Mouse (Mus musculus): ENCODE results near the gene Adgrv1. TPM values are rescaled to one million over a fixed set of nuclear protein-coding genes. Genes with fewer than 3 reads are reported as not detected.

The Adgrv1 gene
- polyA plus RNA-seq, 1 experiment from 2014 or later = 0.87 TPM

DNA sequence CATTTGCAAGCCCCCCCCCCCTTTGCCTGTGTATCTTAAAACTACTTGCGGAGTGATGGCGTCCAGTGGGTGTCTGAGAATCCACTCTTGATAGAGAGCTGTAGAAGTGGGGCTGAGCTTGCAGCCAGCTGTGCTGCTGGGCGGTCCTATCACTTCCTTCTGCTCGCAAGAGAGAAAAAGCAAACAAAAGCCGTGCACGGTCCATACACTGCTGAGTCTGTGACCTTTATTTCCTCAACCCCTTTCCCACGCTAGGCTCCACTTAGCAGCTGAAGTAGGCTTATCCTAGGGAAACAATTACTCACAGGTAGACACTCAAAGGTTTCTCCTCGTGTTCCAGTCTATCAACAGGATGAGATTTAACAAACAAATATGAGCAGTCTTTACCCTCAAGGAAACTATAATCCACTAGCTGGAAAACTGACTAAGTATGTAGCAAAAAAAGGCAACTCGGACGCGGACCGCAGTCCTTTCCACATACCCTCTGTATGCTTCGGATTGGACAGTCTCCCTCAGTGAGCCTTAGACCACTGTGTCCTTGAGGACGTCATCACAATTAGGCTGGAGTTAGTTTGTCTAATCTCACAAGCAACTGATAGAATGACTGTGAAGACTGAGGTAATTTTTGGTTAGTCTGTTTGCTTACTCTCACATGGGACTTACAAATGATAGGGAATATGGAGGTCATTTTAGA is 281.3 kb downstream of the Adgrv1 start:
- Histone ChIP-seq H3K4me3 (ENCODE audit: low read depth, low read length) (peak overlapping the region; percentile 22; the same call in 1 of the 2 replicates), H3K4me1 (ENCODE audit: insufficient read depth) (peaks cover 11% of the 10 kb centered on the region), H3K9me3 (ENCODE audit: low read length) (no peaks in the 10 kb centered on the region), H3K9ac (replicated peaks) (no peak overlapping the region), H3K27me3 (ENCODE audit: insufficient read depth, low read length) (no peaks in the 10 kb centered on the region), H3K4me2 (ENCODE audit: low read depth, low read length) (peak overlapping the region; percentile 56), H3K36me3 (replicated peaks; ENCODE audit: insufficient read depth, low read length) (no peaks in the 10 kb centered on the region), H3K27ac (ENCODE audit: low read depth) (peak overlapping the region; percentile 53)
- DNase-seq = peak; percentile 24
- peak; percentile 71 for ATAC-seq
- no peak for TF ChIP-seq CTCF (IDR thresholded peaks at IDR 0.05; ENCODE audit: low read depth)
- no peak for TF ChIP-seq EP300 (IDR thresholded peaks at IDR 0.05; ENCODE audit: low read depth)
- 20% methylated on average over 14 of the region's 14 CpGs for WGBS (ENCODE audit: insufficient replicate concordance)

DNA sequence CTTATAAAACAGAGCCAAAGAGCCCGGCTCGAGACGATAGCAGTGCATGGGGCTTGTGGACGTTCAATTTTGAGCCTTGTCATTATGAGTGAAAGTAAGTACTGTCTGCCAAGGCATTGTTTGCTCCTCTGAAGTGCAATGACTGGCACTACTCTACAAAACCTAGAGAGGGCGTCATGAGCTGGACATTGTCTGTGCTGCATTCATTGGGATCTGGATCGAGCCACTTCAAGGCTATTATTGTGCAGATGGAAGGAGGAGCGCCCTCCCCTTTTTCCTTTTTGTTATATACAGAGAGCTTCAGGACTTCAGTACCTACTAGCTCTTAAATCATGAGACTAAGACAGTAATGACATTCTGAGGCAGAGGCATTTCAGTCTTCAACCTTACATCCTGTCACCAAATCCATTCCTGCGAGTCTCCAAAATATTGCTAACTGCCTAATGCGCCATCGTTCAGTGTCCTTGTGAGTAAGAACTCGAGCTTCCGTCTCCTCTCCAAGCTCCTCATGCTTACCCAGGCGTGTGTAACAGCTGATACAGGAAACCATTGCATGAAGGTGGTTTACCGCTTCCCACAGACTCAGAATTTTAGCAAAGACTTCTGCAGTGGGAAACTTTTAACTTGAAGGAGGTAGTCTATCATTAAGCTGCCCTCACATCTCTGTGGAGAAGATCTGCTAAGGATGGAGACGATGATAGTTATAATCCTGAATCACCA is 285.5 kb downstream of the Adgrv1 start:
- TF ChIP-seq CTCF (IDR thresholded peaks at IDR 0.05; ENCODE audit: low read depth) (no peak), EP300 (IDR thresholded peaks at IDR 0.05; ENCODE audit: low read depth) (no peak)
- no peak for DNase-seq

DNA sequence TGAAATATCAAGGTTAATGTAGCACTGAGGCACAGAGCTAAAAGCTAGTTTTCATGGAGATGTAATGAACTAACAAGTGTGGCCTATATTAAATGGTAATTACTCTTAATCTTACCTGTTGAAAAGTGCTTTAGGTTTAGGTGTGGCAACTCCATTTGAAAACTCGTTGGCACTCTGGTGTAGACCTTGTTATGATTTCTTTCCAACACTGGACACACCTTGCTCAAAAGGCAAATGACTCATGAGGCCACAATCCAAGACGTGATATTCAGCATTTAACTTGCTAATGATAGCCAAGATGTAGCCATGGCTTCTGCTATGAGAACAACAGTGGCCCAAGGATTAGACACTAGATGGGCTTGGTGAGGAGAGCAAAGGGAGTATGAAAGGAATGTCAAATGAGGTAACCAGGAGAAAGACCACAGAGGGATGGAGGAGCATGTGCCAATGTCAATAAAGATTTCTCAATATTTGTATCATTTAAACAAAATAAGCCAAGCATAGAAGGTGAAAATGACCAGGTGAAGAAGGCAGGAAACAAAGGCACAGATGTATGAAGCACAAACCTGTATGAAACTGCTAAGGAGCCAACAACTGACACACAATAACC is 289.9 kb downstream of the Adgrv1 start:
- TF ChIP-seq EP300 (IDR thresholded peaks at IDR 0.05; ENCODE audit: low read depth) = peak; percentile 33; the same call in 1 of the 2 replicates
- TF ChIP-seq CTCF (IDR thresholded peaks at IDR 0.05; ENCODE audit: low read depth) = no peak
- Histone ChIP-seq H3K9me3 (ENCODE audit: low read length) (no peaks in the 10 kb centered on the region), H3K9ac (replicated peaks) (no peak overlapping the region), H3K27me3 (ENCODE audit: insufficient read depth, low read length) (no peaks in the 10 kb centered on the region), H3K36me3 (replicated peaks; ENCODE audit: insufficient read depth, low read length) (no peaks in the 10 kb centered on the region), H3K4me2 (ENCODE audit: low read depth, low read length) (no peak overlapping the region), H3K4me1 (ENCODE audit: insufficient read depth) (no peaks in the 10 kb centered on the region), H3K4me3 (ENCODE audit: low read depth, low read length) (no peak overlapping the region), H3K27ac (ENCODE audit: low read depth) (peak overlapping the region; percentile 29; the same call in 1 of the 2 replicates)
- ATAC-seq (peak; percentile 82), DNase-seq (no peak)
- WGBS (ENCODE audit: insufficient replicate concordance) = 60% methylated on average over 2 of the region's 2 CpGs

More for the DNA sequence above, 285.5 kb downstream of the Adgrv1 start:
- H3K9me3 ChIP-seq (ENCODE audit: low read length) = no peaks in the 10 kb centered on the region
- 55% methylated on average over 15 of the region's 15 CpGs for WGBS (ENCODE audit: insufficient replicate concordance)
- H3K4me1 ChIP-seq (ENCODE audit: insufficient read depth) = peaks cover 11% of the 10 kb centered on the region
- ATAC-seq = no peak
- no peaks in the 10 kb centered on the region for H3K27me3 ChIP-seq (ENCODE audit: insufficient read depth, low read length)
- no peak overlapping the region for H3K4me2 ChIP-seq (ENCODE audit: low read depth, low read length)
- no peak overlapping the region for H3K9ac ChIP-seq (replicated peaks)
- no peak overlapping the region for H3K27ac ChIP-seq (ENCODE audit: low read depth)
- H3K4me3 ChIP-seq (ENCODE audit: low read depth, low read length) = no peak overlapping the region
- H3K36me3 ChIP-seq (replicated peaks; ENCODE audit: insufficient read depth, low read length) = no peaks in the 10 kb centered on the region

DNA sequence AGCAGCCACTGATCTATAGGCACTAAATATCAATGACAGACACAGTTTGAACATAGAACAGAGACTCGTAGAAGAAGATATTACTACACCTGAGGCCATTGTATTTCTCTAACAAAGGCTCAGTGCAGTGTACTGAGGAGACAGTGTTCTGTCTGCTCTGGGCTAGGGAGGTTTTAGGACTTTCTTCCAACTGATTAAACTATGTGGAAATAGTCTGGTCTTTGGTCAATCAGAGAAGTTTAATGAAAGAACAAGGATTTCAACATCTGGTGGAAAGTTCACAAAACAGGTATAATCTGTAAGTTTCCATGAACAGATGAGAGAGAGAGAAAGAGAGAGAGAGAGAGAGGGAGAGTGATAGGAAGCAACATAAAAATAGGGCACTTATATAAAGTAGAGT is 297.7 kb downstream of the Adgrv1 start:
- H3K4me1 ChIP-seq (ENCODE audit: insufficient read depth) = peaks cover 2% of the 10 kb centered on the region; the same call in 1 of the 2 replicates
- peak overlapping the region; percentile 87 for H3K27ac ChIP-seq (ENCODE audit: low read depth)
- no peaks in the 10 kb centered on the region for H3K27me3 ChIP-seq (ENCODE audit: insufficient read depth, low read length)
- H3K9me3 ChIP-seq (ENCODE audit: low read length) = no peaks in the 10 kb centered on the region
- peak; percentile 83 for ATAC-seq
- H3K4me3 ChIP-seq (ENCODE audit: low read depth, low read length) = no peak overlapping the region
- no peak for DNase-seq
- H3K36me3 ChIP-seq (replicated peaks; ENCODE audit: insufficient read depth, low read length) = no peaks in the 10 kb centered on the region
- no peak overlapping the region for H3K9ac ChIP-seq (replicated peaks)
- no peak overlapping the region for H3K4me2 ChIP-seq (ENCODE audit: low read depth, low read length)
- WGBS (ENCODE audit: insufficient replicate concordance) = 64% methylated on average over 1 of the region's 1 CpGs
- TF ChIP-seq EP300 (IDR thresholded peaks at IDR 0.05; ENCODE audit: low read depth) = peak; percentile 75
- no peak for TF ChIP-seq CTCF (IDR thresholded peaks at IDR 0.05; ENCODE audit: low read depth)

DNA sequence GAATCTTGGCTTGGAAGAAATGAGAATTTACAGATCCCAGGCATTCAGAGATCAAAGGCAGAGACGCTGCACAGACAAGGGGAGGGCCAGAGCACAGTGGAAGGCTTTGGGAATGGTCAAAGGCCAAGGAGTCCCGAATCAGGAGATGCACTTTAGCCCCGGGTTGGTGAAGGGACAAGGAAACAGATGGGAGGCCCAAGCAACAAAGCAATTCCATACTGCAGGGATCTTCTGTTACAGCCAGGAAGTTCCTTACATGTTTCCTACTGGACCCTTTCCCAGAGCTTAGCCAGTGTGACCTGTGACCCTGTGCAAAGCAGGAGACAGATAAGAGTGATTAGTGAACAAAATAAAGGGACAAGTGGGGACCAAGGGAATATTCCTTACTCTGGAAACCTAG is 300.9 kb downstream of the Adgrv1 start:
- Histone ChIP-seq H3K27ac (ENCODE audit: low read depth) (peak overlapping the region; percentile 51), H3K4me2 (ENCODE audit: low read depth, low read length) (no peak overlapping the region), H3K36me3 (replicated peaks; ENCODE audit: insufficient read depth, low read length) (no peaks in the 10 kb centered on the region), H3K4me1 (ENCODE audit: insufficient read depth) (peaks cover 2% of the 10 kb centered on the region; the same call in 1 of the 2 replicates), H3K27me3 (ENCODE audit: insufficient read depth, low read length) (no peaks in the 10 kb centered on the region), H3K9me3 (ENCODE audit: low read length) (no peaks in the 10 kb centered on the region), H3K9ac (replicated peaks) (no peak overlapping the region), H3K4me3 (ENCODE audit: low read depth, low read length) (no peak overlapping the region)
- 20% methylated on average over 3 of the region's 3 CpGs for WGBS (ENCODE audit: insufficient replicate concordance)
- DNase-seq = no peak
- TF ChIP-seq CTCF (IDR thresholded peaks at IDR 0.05; ENCODE audit: low read depth) (no peak), EP300 (IDR thresholded peaks at IDR 0.05; ENCODE audit: low read depth) (no peak)
- ATAC-seq = no peak

DNA sequence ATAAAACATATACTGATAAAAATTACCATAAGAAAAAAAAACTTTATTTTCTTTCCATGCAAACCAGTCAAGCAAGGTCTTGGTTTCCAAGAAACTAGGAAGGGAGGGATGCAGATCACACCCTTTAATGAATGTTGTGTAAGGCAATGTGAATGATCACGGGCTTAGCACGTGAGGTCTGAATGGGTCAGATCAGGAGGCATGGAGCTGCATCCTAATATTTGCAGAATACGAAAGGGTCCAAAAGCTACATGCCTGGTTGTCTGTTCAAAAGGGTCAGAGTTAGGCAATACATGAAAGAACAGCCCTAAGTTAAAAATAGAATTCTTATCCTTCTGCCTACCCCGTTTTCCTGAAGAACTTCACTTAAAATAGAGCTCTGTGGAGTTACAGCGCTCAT is 303.2 kb downstream of the Adgrv1 start:
- H3K27ac ChIP-seq (ENCODE audit: low read depth) = peak overlapping the region; percentile 79
- peak; percentile 55 for DNase-seq

More for the DNA sequence above, 303.2 kb downstream of the Adgrv1 start:
- Histone ChIP-seq H3K4me2 (ENCODE audit: low read depth, low read length) (no peak overlapping the region), H3K9ac (replicated peaks) (no peak overlapping the region), H3K27me3 (ENCODE audit: insufficient read depth, low read length) (no peaks in the 10 kb centered on the region), H3K36me3 (replicated peaks; ENCODE audit: insufficient read depth, low read length) (no peaks in the 10 kb centered on the region), H3K4me3 (ENCODE audit: low read depth, low read length) (no peak overlapping the region), H3K9me3 (ENCODE audit: low read length) (no peaks in the 10 kb centered on the region), H3K4me1 (ENCODE audit: insufficient read depth) (peaks cover 2% of the 10 kb centered on the region; the same call in 1 of the 2 replicates)
- ATAC-seq = peak; percentile 84
- TF ChIP-seq EP300 (IDR thresholded peaks at IDR 0.05; ENCODE audit: low read depth) (peak; percentile 90), CTCF (IDR thresholded peaks at IDR 0.05; ENCODE audit: low read depth) (no peak)
- WGBS (ENCODE audit: insufficient replicate concordance) = 44% methylated on average over 5 of the region's 5 CpGs

All from liver, postnatal 0 days (tissue).